Mouse (Mus musculus): ENCODE measurements at regions not wholly inside any gene's neighbourhood (a gene's known extent, or its start where the extent isn't known, plus 50 kb on each side); places are given as distances from the start of the nearest gene placed in this dataset.

DNA sequence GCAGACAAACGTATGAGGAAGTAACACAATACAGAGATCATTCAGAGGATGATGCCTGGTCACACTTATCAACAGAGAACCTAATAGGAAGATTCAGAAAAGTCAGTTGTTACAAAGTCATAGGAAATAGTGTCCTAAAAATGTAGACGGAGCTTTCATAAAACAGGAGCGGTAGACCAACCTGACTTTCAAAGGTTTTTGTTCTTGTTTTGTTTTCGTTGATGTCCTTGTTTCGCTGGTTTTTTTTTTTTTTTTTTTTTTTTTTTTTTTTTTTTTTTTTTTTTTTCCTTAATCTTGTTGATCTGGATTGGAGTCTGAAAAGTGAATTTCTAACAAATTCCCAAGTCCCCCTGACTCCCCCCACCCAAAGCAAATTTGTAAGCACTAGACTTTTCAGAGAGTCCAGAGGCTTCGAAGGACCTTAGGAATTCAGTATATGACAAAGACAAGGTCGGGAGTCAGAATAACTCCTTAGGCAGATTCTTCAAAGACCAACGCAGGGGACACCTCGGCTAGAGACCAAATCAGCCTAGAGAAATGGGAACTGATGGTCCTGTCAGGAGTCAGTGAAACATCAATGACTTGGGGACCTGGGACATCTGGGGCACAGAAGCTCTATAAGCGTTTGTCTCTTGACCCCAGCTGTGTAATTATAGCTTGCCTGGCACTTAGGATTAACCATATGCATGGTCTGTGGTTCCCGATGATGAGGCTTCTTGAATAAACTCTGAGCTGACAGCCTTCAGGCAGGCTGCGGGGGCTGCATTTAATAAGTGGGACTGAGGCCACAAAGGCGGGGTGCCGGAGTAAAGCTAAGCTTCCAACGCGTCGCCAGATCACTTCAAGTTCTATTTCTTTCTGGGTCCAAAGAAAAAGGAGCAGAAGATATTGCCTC, 115.7 kb upstream of the Cblb start:
- peak; percentile 47 for DNase-seq

DNA sequence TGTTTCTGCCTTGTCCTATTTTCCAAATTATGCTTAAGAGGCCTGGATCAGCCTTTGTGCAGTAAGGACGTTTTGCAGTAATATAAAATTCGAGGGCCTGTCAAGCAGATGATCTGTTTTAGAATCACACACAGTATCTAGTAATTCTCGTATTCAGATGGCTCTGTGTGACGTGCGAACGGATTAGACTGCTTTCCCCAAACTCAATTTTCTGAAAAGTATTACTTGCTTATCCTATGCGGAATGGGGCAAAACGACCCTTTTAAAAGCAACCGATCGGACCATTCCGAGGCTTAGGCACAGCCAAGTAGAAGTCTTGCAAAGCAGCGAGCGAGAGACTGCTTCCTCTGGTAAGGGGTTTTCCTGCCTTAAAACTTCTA, 115.1 kb upstream of the Cblb start:
- no peak for DNase-seq

DNA sequence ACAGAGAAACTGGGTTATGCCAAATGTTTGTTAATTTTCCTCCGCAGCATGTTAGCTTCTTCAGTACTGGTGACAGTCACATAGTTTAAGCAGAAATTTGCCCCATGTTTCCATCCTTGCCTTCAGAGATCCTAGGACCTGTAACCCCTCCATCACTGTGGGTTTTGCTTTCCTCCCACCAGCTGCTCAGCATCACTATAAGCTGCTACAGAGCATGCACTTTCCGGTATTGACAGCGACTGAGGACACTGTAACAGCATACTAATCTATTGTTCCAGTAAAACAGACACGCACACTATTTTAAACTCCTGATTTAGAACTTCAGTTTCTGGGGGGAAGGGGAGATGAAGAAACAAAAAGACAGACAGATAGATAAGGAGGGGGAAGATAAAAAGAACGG, 114.7 kb upstream of the Cblb start:
- DNase-seq, result no peak

DNA sequence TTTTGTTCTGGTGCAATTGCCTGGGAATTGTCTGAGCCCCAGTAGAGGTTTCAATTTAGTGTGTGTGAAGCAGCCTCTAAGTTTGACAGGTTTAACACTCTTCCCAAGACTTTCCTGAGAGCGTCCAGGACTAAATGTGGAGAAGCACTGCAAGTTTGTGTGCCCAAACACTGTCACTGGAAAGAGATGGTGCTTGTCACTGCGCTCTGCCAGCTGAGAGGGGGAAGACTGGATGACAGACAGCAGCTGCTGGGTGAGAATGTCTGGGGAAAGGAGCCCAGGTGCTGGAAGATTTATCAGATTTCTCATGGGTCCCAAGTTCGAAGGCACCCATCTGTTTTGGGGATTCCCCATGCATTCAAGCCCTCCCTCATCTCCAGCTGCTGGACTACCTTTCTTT, 114.2 kb upstream of the Cblb start:
- DNase-seq, result no peak

DNA sequence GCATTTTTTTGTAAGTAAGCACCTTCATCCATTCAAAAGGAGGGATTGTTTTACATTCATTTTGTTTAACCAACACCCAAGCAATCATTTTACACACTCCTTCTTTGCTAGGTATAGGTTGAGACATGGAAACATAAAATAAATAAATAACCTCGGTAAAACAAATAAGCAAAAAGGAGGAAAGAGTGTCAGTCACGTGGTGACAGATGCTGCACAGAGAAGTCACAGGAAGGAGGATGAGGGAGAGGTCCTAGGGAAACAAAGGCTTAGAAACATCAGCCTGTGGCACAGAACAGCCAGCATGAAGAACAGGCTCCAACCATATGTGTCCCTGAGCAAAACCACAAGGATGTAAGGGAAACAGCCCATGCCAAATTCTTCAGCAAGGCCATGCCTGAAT, 113.5 kb upstream of the Cblb start:
- DNase-seq, result no peak

DNA sequence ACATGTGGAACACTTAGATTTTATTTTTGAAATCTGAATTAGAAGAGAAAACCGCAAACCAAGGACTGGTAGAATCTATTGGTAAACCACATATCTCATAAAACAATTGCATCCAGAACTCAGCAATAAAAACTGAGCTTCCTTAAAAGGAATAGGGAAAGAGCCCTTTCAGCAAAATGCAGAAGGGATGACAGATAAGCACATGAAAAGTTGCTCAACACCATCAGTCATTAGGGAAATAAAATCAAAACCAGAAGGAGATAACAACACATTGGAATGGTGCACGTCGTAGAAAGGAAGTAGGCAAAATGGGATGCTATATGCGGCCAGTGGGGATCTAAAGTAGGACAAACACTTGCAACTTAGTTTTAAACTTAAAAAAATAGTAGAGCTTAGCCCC, 110.0 kb upstream of the Cblb start:
- no peak for DNase-seq

DNA sequence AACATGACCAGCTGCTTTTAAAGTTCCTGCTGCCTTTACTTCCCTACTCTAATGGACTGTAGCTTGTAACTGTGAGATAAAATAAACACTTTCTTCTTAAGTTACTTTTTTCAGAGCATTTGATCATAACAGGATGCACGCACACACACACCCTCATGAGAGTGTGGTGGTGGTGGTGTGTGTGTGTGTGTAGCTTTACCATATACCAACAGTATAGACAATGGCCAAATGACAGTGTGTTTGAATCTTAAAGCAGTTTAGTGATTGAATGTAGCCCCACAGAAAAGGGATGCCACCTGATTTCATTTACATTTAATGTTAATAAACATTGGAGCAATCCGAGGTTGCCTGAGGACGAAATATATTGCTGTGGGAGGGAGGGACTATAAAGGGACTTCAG, 108.4 kb upstream of the Cblb start:
- no peak for DNase-seq

DNA sequence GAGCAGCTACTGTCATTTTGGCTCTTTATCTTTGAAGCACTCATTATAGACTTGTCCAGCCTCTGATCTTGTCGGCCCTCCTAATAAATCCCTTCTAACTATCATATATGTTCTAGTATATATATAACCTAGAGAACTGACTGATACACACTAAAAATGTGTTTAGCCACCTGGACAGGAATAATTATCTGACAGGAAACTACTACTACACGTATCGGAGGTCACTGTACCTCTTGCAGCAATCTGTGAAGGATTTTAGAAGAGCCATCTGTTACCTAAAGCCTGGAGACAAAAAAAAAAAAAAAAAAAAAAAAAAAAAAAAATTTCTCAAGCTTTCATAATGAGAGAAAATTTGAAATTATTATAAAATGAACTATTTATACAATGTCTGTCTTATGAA, 105.4 kb upstream of the Cblb start:
- DNase-seq, result no peak

DNA sequence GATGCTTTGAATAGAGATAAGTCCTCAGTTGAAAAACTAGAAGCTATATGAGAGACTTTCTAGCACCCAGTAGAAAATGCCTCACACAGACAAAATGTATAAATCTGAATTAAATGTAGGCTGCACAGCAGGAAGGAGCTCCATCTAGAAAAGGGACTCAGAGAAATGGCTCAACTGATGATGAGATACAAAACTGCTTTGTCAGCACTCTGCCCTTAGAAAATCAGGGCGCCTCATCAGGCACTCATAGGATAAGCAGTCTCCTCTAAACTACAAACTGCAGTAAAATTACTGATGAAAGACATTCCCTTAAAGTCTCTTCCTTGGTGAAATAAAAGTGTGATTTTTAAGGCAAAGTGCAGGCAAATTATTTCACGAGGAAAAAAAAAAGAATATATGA, 97.9 kb upstream of the Cblb start:
- no peak for DNase-seq

DNA sequence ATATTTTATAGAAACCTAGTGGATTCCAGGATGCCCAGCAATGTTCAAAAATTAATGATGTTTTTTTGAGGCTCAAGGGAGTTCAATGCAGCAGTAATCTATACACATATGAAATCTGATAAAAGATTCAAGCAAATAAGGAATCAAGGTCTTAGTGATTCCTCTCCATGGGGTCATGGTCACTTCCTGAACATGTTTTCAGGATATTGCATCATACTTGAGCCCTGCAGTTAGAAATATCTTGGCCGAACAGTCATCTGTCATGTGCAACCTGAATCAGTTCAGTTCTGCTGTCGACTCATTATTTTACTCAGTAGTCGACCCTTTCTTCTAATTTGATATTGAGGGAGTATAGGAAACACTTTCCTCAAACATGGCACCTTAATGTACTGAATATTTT, 97.1 kb upstream of the Cblb start:
- DNase-seq, result no peak

DNA sequence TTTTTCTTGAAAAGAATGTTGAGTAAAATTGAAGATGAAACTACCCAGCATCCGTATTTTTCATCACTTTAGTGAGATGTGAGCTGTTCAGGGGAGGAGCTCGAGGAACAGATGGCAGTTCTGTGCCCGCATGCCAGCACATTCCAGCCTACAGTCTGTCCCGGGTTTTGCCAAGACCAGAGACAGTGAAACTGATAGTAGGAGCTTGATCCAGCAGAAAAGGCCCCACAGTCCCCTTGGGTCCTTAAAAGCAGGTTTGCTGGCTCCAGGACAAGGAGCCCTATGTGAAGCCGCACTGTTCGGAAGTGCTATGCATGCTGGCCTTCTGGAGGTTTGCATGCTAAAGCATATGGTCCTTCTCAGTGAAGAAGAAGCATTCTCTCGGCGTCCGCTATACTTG, 93.7 kb upstream of the Cblb start:
- no peak for DNase-seq

DNA sequence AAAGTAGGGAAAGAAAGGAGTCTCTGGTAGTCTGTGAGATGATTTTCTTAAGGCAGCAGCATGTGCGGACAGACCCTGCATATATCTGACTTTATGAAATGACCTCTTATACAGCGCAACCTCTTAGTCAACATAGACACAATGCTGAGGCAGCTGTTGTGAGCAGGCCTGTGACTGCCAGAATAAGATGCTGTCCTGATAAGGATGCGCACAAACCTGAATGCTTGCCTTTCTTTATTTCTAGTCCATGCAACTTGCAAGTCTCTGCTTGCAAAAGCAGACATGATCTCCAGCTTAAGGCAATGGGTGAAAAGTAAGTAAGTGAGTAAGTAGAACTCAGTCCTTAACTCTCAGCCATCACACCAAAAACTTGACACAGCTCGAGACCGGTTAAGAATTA, 92.0 kb upstream of the Cblb start:
- DNase-seq, result no peak

DNA sequence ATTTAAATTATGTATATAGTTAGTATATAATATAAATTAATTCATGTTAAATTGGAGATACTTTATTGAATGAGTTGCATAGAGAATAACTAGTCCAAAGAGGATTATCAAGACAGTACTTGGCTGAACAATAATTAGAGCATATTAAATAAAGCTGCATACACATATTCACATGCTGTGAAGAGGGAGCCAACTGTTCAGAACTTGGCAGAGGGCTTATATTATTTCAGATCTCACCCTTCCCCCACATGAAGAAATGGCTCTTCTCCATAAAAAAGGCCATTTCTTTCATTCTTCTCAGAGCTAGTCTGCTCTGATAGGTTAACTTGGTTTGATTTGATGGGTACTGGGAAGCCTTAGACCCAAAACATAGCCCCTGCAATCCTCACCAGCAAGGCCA, 90.5 kb upstream of the Cblb start:
- no peak for DNase-seq

DNA sequence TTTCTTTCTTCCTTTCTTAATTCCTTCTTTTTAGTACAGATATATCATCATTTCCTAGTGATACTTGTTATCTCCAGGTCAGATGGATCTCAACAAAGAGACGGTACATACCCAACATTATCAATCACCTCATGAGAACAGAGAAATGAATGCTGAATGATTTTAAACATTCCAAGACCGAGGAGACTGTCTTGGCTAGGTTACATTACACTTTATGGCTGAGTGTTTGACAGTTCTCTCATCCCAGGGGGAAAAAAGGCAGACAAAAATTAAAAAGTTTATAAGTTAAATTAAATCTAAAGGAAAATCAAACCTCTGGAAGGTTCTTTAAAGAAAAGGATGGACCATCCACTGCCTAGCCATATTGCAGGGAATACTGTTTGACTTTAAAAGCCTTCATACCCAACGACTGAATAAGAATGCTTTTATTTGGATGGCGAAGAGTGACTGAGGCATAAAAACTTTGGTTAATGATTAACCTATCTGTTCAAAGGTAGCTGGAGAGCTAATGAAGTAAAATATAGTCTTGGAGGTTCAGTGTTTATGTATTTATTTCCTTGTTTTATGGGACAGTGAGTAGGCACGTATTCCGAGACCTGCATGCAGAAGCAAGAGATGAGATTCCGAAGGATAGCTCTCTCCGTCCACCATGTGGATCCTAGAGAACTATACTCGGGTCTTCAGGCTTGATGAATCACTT, 88.4 kb upstream of the Cblb start:
- DNase-seq, result no peak

DNA sequence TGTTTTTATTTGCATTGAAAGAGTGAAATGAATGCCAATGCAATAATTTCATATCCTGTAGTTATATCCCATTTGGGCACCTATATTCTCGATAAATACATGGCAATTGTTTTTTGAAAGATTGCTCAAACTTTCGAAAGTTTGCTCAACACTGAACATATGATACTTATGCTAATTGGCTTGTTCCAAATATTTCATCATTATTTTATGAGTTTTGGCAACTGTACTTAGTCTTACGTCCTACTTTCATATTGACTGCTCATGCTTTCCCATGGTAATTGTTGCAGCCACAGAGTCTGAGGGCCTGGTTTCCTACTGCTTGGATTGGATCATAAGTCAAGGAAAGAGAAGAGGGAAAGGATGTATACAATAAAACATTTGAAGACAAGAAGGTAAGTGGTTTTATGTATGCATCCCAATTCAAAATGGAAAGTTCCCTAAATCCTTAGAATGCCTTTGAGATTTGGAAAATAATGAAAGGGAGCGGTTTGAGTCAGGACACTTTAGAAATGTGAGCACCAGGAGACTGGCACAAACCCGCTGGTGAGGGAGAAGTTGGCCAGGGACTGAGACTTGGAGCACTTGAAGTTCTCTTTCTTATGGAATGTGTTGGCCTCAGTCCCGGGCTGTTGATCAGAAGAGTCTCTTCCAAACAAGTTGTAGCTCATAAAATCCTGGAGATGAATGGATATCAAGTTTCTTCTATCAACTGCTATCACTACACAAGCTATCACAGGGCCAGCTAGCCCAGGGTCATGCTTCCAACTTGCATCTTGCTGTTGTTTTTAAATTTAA, 63.8 kb upstream of the Cblb start:
- DNase-seq, result no peak
